Mouse (Mus musculus) thymus, postnatal 0 days (tissue): ENCODE results near the gene Slc25a13. TPM values are rescaled to one million over a fixed set of nuclear protein-coding genes. Genes with fewer than 3 reads are reported as not detected.

Source experiments
- DNase-seq: peaks from one replicate; pipeline ENCODE4 v3.0.0-alpha.2; 2015; ENCODE audit warnings: low spot score
- polyA plus RNA-seq: library from polyadenylated mRNA; unstranded; fragments of >200 nt; fragmentation: Nextera tagmentation; extraction: Ambion mirVana; gene quantifications from 2 replicates; pipeline ENCODE4 v1.2.1, GENCODE M21; 2015

The Slc25a13 gene
- polyA plus RNA-seq, 1 experiment from 2014 or later, result 31.7 TPM

- DNase-seq, result no peak
These were observed 43.6 kb downstream of the Slc25a13 start for GRCm38 (mm10) chr6:6173166-6173934.

DNA sequence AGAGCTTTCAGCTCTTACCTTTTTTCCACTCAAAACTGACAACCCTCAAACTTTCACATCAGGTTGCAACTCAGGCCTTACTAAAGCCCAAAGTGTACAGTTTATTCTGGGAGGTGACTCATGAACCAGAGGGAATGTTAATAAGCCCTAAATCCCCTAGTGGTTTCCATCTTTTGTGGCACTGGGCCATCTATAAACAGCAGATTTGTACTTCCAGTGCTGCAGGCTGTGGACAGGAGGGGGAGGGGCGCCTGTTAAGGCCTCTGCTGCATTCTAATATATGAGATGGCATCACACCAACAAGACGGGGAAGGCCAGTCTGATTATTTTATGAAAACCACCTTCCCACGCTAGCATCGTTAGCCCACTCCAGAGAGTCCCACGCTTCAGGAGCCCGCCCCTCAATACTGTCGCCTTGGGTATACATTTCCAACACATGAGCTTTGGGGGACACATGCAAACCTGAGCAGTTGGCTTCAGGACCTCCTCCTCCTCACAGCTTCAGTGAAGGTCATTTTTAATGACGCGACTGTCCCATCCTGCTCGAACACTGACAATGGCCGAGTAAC lies 48.3 kb downstream of the Slc25a13 start:
- DNase-seq, result no peak

- no peak for DNase-seq
These were observed 49.4 kb downstream of the Slc25a13 start for GRCm38 (mm10) chr6:6167339-6168126.

GRCm38 (mm10) chr6:6162993-6163623 lies 53.9 kb downstream of the Slc25a13 start:
- no peak for DNase-seq

GRCm38 (mm10) chr6:6162146-6162545 lies 54.8 kb downstream of the Slc25a13 start:
- no peak for DNase-seq

DNA sequence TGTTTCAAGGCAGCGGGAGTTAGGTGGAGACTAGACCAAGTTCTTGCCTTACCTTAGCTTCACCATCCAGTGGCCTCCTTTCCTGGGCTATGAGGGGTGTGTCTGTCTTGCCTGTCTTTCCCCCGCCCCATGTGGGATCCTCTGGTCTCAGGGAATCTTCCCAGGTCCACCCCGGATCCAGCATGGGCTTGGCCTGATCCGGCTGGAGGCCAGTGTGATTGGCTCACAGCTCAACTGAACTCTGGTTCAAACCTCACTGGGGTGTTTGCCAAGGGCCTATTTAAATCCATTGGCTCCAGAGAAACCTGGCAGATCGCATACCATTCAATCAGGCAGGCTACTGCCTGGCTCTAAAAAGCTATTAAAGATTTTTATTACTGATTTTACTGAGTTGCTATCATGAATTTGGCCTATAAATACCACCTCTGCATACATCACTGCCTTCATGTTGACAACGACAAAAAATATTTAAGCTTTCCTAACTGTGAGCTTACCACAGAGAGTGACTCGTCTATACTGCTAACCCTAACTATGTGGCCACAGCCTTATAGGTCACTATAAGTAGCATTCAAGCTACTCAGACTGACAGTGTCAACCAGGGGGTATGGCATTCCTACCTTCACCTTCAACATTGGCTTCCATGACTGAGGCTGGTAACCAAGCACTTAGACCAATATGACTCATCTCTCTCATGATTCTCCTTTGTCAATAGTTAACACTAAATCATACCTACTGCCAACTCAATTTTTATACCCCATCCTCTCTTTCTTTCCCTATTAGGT lies 56.1 kb downstream of the Slc25a13 start:
- no peak for DNase-seq

DNA sequence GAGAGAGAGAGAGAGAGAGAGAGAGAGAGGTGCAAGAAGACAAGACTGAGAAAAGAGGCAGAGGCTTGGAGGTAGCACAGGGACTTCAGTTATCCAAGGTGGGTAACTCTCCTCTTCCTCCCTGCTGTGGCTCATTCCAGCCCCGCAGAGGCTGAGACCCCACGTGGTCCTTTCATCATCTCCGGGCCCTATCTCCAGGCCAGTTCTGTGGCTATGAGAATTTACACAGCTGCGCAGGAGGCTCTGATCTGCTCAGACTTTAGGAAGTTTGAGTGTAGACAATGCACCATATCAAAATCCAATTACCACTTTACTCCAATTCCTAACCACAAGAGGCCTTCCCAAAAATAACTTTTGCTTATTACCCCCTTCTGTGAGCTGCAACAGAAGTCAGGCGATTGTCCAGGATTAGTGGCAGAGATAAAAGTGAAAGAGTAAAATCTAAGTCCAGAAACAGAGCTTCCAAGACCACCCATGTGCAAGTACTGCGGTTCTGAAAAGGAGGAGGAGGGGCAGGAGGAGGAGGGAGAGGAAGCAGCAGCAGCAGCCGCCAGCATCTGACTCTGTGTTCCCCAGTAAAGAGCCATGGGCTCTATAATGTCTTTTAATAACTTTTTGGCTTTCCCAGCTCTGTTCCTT lies 57.6 kb downstream of the Slc25a13 start:
- DNase-seq, result no peak

DNA sequence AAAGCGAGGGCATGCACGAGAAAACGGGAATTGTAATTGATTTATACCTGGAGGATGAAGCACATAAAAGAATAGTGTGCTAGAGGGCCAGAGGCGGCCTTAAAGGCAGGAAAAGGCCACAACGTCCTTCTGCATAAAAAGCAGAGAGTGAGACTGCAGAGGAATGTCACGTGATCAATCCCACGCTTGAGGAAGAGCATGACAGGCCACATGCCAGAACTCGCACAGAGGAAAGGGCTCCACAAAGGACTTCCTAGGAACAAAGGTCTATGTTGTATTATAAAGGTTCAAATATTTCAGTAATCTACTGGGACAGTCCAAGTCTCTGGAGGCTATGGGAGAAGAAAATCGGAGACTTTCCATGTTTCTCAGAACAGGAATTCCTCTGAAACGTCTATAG lies 63.5 kb downstream of the Slc25a13 start:
- no peak for DNase-seq

DNA sequence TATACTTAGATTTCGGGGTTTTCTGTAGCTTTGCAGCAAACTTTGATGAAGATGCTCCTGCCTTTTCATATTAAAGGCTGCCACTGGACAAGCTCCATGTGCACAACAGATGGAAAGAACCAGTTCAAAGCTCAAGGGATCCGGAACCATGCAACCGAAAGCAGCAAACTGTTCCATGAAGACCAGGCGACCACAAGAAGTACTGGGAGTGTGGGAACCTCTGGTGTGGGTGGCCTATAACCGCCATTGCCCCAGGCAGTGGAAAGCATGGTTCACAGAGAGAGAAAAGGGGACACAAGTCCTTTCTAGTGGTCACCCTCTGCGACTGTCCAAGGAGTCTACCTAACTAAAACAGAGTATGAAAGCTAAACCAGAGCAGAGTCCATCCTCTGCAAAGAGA lies 66.2 kb downstream of the Slc25a13 start:
- no peak for DNase-seq

DNA sequence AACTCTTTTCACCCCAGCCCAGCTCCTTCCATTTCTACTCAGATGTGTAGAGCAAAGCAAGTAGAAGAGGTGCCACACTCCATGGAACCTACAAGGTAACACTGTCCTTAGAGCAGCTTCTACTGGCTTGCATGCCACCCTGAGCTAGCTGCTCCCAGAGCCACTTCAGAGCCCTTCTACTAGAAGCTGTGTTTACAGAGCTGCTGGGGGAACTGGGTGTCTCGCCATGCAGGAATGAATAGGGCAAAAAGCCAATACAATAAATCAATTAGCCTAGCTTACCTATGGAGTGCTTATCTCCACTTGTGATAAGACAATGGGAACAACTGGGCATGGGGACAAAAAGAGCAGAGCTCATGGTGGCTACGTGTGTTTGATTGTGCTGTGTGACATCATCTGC lies 67.2 kb downstream of the Slc25a13 start:
- DNase-seq, result no peak

DNA sequence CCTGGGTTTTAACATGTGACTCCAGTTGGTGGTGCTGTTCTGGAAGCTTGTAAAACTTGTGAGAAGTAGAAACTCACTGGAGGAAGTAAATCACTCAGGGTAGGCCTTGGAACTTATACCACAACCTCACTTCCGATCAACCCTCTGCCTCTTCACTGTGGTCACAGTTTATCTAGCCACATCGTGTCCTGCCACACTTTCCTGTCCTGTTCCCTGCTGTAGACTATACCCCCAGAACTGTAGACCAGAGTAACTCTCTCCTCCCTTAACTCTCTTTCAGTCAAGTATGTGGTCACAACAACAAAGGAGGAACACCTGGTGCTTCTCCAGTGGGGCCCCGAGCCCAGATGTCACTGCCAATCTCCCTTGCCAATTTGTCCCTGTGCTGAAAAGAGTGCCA lies 67.6 kb downstream of the Slc25a13 start:
- peak; percentile 58 for DNase-seq

DNA sequence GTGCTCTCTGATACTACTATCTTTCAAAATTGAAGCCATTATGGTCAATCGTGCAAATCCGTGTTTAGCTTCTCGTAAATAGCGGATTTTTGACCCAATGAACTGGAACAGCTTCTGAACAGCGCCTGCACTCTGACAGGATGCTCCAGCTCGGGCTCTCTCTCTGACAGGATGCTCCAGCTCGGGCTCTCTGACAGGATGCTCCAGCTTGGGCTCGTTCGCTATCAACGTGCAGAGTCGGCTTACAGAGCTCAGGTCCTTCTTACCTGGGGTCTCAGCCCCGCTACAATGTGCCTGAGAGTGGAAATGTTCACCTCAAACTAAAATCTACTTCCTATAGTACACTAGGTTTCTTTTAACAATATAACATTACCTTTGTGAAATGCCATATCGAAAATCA lies 71.6 kb downstream of the Slc25a13 start:
- DNase-seq, result no peak

GRCm38 (mm10) chr6:6143525-6143924 lies 73.4 kb downstream of the Slc25a13 start:
- no peak for DNase-seq

GRCm38 (mm10) chr6:6140370-6140769 lies 76.6 kb downstream of the Slc25a13 start:
- no peak for DNase-seq

GRCm38 (mm10) chr6:6139061-6139460 lies 77.9 kb downstream of the Slc25a13 start:
- no peak for DNase-seq

- no peak for DNase-seq
These were observed 80.2 kb downstream of the Slc25a13 start for GRCm38 (mm10) chr6:6136812-6137211.

DNA sequence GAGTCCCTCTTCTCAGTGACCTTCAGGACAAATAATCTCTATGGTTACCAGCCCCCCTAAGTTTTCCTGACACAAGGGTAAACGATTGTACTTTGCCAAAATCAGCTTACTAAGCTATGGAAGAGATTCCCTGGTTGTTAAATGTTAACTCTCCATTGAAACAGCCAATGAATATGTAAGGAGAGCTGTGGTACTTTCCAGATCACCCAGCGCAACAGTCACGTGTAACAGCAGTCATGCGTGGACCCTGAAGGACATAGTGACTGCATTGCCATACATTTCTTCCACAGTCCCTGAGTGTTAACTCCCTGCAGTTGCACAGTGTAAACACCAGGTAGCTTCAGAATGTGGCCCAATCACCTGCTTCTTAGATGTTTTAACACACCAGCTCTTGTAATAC lies 82.0 kb downstream of the Slc25a13 start:
- no peak for DNase-seq

- no peak for DNase-seq
These were observed 83.4 kb downstream of the Slc25a13 start for GRCm38 (mm10) chr6:6133556-6134050.

DNA sequence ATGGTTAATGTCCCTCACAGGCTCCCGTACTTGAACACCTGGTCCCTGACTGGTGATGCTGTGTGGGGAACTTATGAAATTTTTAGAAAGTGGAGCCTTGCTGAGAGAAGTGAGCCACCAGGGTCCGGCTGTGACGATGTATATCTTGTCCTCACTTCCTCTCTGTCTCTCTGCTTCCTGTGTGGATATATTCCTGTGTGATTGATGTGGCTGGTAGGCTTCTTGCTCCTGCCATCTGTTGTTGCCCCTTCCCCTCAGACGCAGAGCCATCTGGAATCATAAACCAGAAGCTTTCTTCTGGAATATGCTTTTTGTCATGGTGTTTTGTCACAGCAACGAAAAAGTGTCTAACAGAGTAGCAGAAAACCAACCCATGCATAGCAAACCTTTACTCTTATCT lies 84.9 kb downstream of the Slc25a13 start:
- DNase-seq, result peak; percentile 44

- DNase-seq, result no peak
These were observed 91.4 kb downstream of the Slc25a13 start for GRCm38 (mm10) chr6:6125620-6126019.
